Mouse (Mus musculus) bone marrow macrophage, adult 2 months (primary cell): ENCODE data around the gene Peg3. TPM values are rescaled to one million over a fixed set of nuclear protein-coding genes. Genes with fewer than 3 reads are reported as not detected.

Experiments
- H3K27ac ChIP-seq: 2 replicates; pipeline ENCODE4 v1.5.1; 2012; ENCODE audit warnings: low read depth, low read length; ENCODE audit not compliant: insufficient read depth
- H3K4me1 ChIP-seq: 2 replicates; pipeline ENCODE4 v1.6.1; 2012; ENCODE audit warnings: low read length; ENCODE audit not compliant: control insufficient read depth, insufficient read depth
- H3K4me3 ChIP-seq: 2 replicates; pipeline ENCODE4 v1.5.1; 2012; ENCODE audit warnings: mild to moderate bottlenecking, low read length, moderate library complexity; ENCODE audit not compliant: insufficient read depth
- CTCF ChIP-seq: IDR thresholded peaks from 2 replicates; pipeline ENCODE4 v1.5.1; 2012; ENCODE audit warnings: low read depth, mild to moderate bottlenecking, low read length, moderate library complexity
- POLR2A ChIP-seq: IDR thresholded peaks from 2 replicates; pipeline ENCODE4 v1.6.1; 2012; ENCODE audit warnings: mild to moderate bottlenecking, low read depth, low read length, borderline replicate concordance
- polyA plus RNA-seq: library from polyadenylated mRNA; stranded (reverse); fragments of >200 nt; gene quantifications from 2 replicates; pipeline ENCODE4 v1.2.4, GENCODE M21; 2012; ENCODE audit not compliant: missing spikeins, insufficient read depth, insufficient read length

The Peg3 gene
- polyA plus RNA-seq, 1 experiment = not detected

- Histone ChIP-seq H3K27ac (no peak overlapping the region), H3K4me1 (no peaks in the 10 kb centered on the region), H3K4me3 (no peak overlapping the region)
- TF ChIP-seq CTCF = no peak
- no peak for TF ChIP-seq POLR2A
Measured at GRCm38 (mm10) chr7:6756777-6757291, 26.6 kb upstream of the Peg3 start.

GRCm38 (mm10) chr7:6753440-6753839 is 23.2 kb upstream of the Peg3 start:
- Histone ChIP-seq H3K27ac (no peak overlapping the region), H3K4me1 (no peaks in the 10 kb centered on the region), H3K4me3 (no peak overlapping the region)
- no peak for TF ChIP-seq POLR2A

GRCm38 (mm10) chr7:6749196-6749595 is 19.0 kb upstream of the Peg3 start:
- H3K4me3 ChIP-seq = no peak overlapping the region
- H3K4me1 ChIP-seq = no peaks in the 10 kb centered on the region

GRCm38 (mm10) chr7:6744281-6744904 is 14.2 kb upstream of the Peg3 start:
- Histone ChIP-seq H3K4me3 (no peak overlapping the region), H3K27ac (no peak overlapping the region), H3K4me1 (no peaks in the 10 kb centered on the region)
- TF ChIP-seq POLR2A (no peak), CTCF (no peak)

More at GRCm38 (mm10) chr7:6749196-6749595, 19.0 kb upstream of the Peg3 start:
- TF ChIP-seq CTCF (no peak), POLR2A (no peak)
- H3K27ac ChIP-seq = no peak overlapping the region

- no peak for TF ChIP-seq CTCF
- TF ChIP-seq POLR2A = no peak
- Histone ChIP-seq H3K4me3 (no peak overlapping the region), H3K27ac (no peak overlapping the region), H3K4me1 (no peaks in the 10 kb centered on the region)
Measured at GRCm38 (mm10) chr7:6736060-6736459, 5.8 kb upstream of the Peg3 start.

- Histone ChIP-seq H3K4me3 (no peak overlapping the region), H3K4me1 (no peaks in the 10 kb centered on the region), H3K27ac (no peak overlapping the region)
- TF ChIP-seq CTCF = no peak
- no peak for TF ChIP-seq POLR2A
Measured at GRCm38 (mm10) chr7:6731930-6732329, 1.7 kb upstream of the Peg3 start.

- TF ChIP-seq CTCF (no peak), POLR2A (no peak)
- H3K27ac ChIP-seq = no peak overlapping the region
Measured at GRCm38 (mm10) chr7:6731373-6731772, 1.1 kb upstream of the Peg3 start.

GRCm38 (mm10) chr7:6730801-6731200 is 570 bp upstream of the Peg3 start:
- Histone ChIP-seq H3K4me1 (no peaks in the 10 kb centered on the region), H3K4me3 (no peak overlapping the region), H3K27ac (no peak overlapping the region)
- TF ChIP-seq POLR2A = no peak
- no peak for TF ChIP-seq CTCF

More at GRCm38 (mm10) chr7:6731373-6731772, 1.1 kb upstream of the Peg3 start:
- Histone ChIP-seq H3K4me3 (no peak overlapping the region), H3K4me1 (no peaks in the 10 kb centered on the region)

- Histone ChIP-seq H3K4me3 (peak overlapping the region; percentile 60), H3K27ac (no peak overlapping the region), H3K4me1 (no peaks in the 10 kb centered on the region)
- TF ChIP-seq CTCF (no peak), POLR2A (no peak)
Measured at GRCm38 (mm10) chr7:6729061-6729817, 992 bp downstream of the Peg3 start.

GRCm38 (mm10) chr7:6728263-6728931 is 1.8 kb downstream of the Peg3 start:
- TF ChIP-seq CTCF = no peak
- H3K4me1 ChIP-seq = no peaks in the 10 kb centered on the region
- H3K27ac ChIP-seq = no peak overlapping the region
- no peak overlapping the region for H3K4me3 ChIP-seq
